In the genomic region with DNA sequence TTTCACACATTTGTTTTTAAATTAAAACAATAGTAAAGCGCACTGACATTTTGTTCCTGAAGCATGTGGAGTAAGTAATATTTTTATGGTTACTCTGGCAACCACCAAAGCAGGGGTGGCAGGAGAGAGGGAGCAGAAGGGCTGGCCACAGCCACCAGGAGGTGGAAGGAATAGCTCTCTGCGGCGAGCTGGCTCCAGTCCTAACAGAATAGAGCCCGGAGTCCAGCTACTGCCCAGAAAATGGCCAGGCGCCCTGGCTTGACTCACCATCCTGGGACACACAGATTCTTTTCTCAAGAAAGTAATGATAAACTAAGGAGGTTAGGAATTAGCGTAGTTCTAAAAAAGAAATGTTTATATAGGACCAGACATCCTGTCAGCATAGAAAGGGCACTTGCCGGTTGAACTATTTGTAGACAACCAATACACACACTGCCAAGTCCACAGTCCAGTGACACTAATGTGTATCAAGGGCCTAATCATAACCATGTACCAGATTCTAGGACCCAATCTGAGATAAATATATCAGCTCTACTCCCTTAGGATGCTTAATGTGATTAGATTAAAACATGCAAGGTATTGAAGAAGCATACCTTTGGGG, we compare ENCODE assay signal across 7 mouse cellular contexts. TPM values are rescaled to one million over a fixed set of nuclear protein-coding genes. Genes with fewer than 3 reads are reported as not detected.
DNase-seq lines count a peak whose midpoint lies in the region; ATAC-seq lines count a peak whose summit lies in the region.

No protein-coding gene starts in this region.

- DNase-seq in right cerebral cortex, postnatal 10 days (ENCODE audit: low spot score in 2 of 2), result peak; percentile 58 to 68
- no peak for DNase-seq in right cerebral cortex, postnatal 36 days (ENCODE audit: low spot score in 2 of 2)
- peak; percentile 22 for DNase-seq in gastrocnemius, adult 18-20 months (ENCODE audit: low spot score)
- DNase-seq in kidney, adult 8-10 months, result peak; percentile 47 to 49
- DNase-seq in ovary, postnatal 10 days (ENCODE audit: low spot score), result no peak

- ATAC-seq in granulocyte monocyte progenitor cell, adult 5-6 weeks (replicated peaks; ENCODE audit: poor library complexity, severe bottlenecking), result no peak
- no peak for ATAC-seq in frontal cortex, adult (ENCODE audit: low TSS enrichment)

RNA-seq across cellular contexts. Expression of gene Ryr2, which starts 18.3 kb away (rescaled TPM):
- under 1 TPM; 0.16 to 0.45 TPM for total RNA-seq in gastrocnemius, adult 18-20 months (2021)
- total RNA-seq in granulocyte monocyte progenitor cell, adult 5-6 weeks (2014; fragmentation: Nextera tagmentation), result not detected in 2 replicates
- total RNA-seq in granulocyte monocyte progenitor cell, adult 5-6 weeks (2017), result not detected in 2 replicates

Comparison
In these comparisons a context has a peak if more than half of its experiments do, and no peak if none do; other contexts are left out.
1. DNase-seq: peak in right cerebral cortex, postnatal 10 days (2 of 2), gastrocnemius, adult 18-20 months (single experiment) and kidney, adult 8-10 months (2 of 2); none in right cerebral cortex, postnatal 36 days (0 of 2) and ovary, postnatal 10 days (single experiment).